Mouse (Mus musculus): ENCODE data around the gene Rapgef4. TPM values are rescaled to one million over a fixed set of nuclear protein-coding genes. Genes with fewer than 3 reads are reported as not detected.

Gene Rapgef4
- polyA plus RNA-seq, 1 experiment from 2014 or later: 23.4 TPM

- ATAC-seq: no peak
- 85% methylated on average over 4 of the region's 4 CpGs for WGBS
- no peak overlapping the region for H3K4me2 ChIP-seq (ENCODE audit: low read length)
Measured at GRCm38 (mm10) chr2:72282733-72283132, 301.7 kb downstream of the Rapgef4 start.

GRCm38 (mm10) chr2:72284689-72285088, 303.6 kb downstream of the Rapgef4 start:
- no peaks in the 10 kb centered on the region for H3K36me3 ChIP-seq (ENCODE audit: control insufficient read depth, insufficient read depth)
- peaks cover 3% of the 10 kb centered on the region; the same call in 1 of the 2 replicates for H3K27me3 ChIP-seq (replicated peaks; ENCODE audit: control insufficient read depth, insufficient read depth, low read length)
- ATAC-seq: no peak
- no peak overlapping the region for H3K4me3 ChIP-seq (replicated peaks; ENCODE audit: low read length)
- H3K9ac ChIP-seq (replicated peaks; ENCODE audit: low read depth, low read length): no peak overlapping the region
- WGBS: 80% methylated on average over 7 of the region's 7 CpGs
- H3K27ac ChIP-seq (ENCODE audit: low read length): no peak overlapping the region
- H3K4me2 ChIP-seq (ENCODE audit: low read length): no peak overlapping the region
- H3K4me1 ChIP-seq (replicated peaks; ENCODE audit: control insufficient read depth, insufficient read depth, low read length): peaks cover 7% of the 10 kb centered on the region; the same call in 1 of the 2 replicates
- no peaks in the 10 kb centered on the region for H3K9me3 ChIP-seq (ENCODE audit: control insufficient read depth, low read length)

More at GRCm38 (mm10) chr2:72282733-72283132, 301.7 kb downstream of the Rapgef4 start:
- Histone ChIP-seq H3K4me1 (replicated peaks; ENCODE audit: control insufficient read depth, insufficient read depth, low read length) (peaks cover 7% of the 10 kb centered on the region; the same call in 1 of the 2 replicates), H3K27ac (ENCODE audit: low read length) (no peak overlapping the region), H3K36me3 (ENCODE audit: control insufficient read depth, insufficient read depth) (no peaks in the 10 kb centered on the region), H3K9ac (replicated peaks; ENCODE audit: low read depth, low read length) (no peak overlapping the region), H3K9me3 (ENCODE audit: control insufficient read depth, low read length) (no peaks in the 10 kb centered on the region), H3K4me3 (replicated peaks; ENCODE audit: low read length) (no peak overlapping the region), H3K27me3 (replicated peaks; ENCODE audit: control insufficient read depth, insufficient read depth, low read length) (peaks cover 3% of the 10 kb centered on the region; the same call in 1 of the 2 replicates)

GRCm38 (mm10) chr2:72285256-72285887, 304.3 kb downstream of the Rapgef4 start, which contains the start of gene Map3k20:
Gene Map3k20 (plus strand): TSS chr2:72285637.
- H3K9ac ChIP-seq (replicated peaks; ENCODE audit: low read depth, low read length): peak within 1 kb of the TSS; percentile 61
- peak; percentile 83 for ATAC-seq
- H3K4me3 ChIP-seq (replicated peaks; ENCODE audit: low read length): peak within 1 kb of the TSS; percentile 50
- peaks cover 3% of the 10 kb centered on the region; the same call in 1 of the 2 replicates for H3K27me3 ChIP-seq (replicated peaks; ENCODE audit: control insufficient read depth, insufficient read depth, low read length)
- WGBS: 2% methylated on average over 49 of the region's 50 CpGs
- H3K4me1 ChIP-seq (replicated peaks; ENCODE audit: control insufficient read depth, insufficient read depth, low read length): peaks cover 7% of the 10 kb centered on the region; the same call in 1 of the 2 replicates
- H3K9me3 ChIP-seq (ENCODE audit: control insufficient read depth, low read length): no peaks in the 10 kb centered on the region
- no peak within 1 kb of the TSS for H3K27ac ChIP-seq (ENCODE audit: low read length)
- peak within 1 kb of the TSS; percentile 89 for H3K4me2 ChIP-seq (ENCODE audit: low read length)
- H3K36me3 ChIP-seq (ENCODE audit: control insufficient read depth, insufficient read depth): no peaks in the 10 kb centered on the region

- Histone ChIP-seq H3K9ac (replicated peaks; ENCODE audit: low read depth, low read length) (peak overlapping the region; percentile 61), H3K27me3 (replicated peaks; ENCODE audit: control insufficient read depth, insufficient read depth, low read length) (peaks cover 3% of the 10 kb centered on the region; the same call in 1 of the 2 replicates), H3K36me3 (ENCODE audit: control insufficient read depth, insufficient read depth) (no peaks in the 10 kb centered on the region), H3K4me1 (replicated peaks; ENCODE audit: control insufficient read depth, insufficient read depth, low read length) (peaks cover 7% of the 10 kb centered on the region; the same call in 1 of the 2 replicates), H3K9me3 (ENCODE audit: control insufficient read depth, low read length) (no peaks in the 10 kb centered on the region), H3K4me2 (ENCODE audit: low read length) (peak overlapping the region; percentile 89), H3K4me3 (replicated peaks; ENCODE audit: low read length) (peak overlapping the region; percentile 50), H3K27ac (ENCODE audit: low read length) (no peak overlapping the region)
- ATAC-seq: peak; percentile 68
- WGBS: under 1% methylated on average over 51 of the region's 60 CpGs
Measured at GRCm38 (mm10) chr2:72285888-72286661, 305.0 kb downstream of the Rapgef4 start.

- Histone ChIP-seq H3K27me3 (replicated peaks; ENCODE audit: control insufficient read depth, insufficient read depth, low read length) (peaks cover 3% of the 10 kb centered on the region; the same call in 1 of the 2 replicates), H3K9ac (replicated peaks; ENCODE audit: low read depth, low read length) (no peak overlapping the region), H3K4me2 (ENCODE audit: low read length) (no peak overlapping the region), H3K27ac (ENCODE audit: low read length) (no peak overlapping the region), H3K4me1 (replicated peaks; ENCODE audit: control insufficient read depth, insufficient read depth, low read length) (peaks cover 7% of the 10 kb centered on the region; the same call in 1 of the 2 replicates), H3K36me3 (ENCODE audit: control insufficient read depth, insufficient read depth) (no peaks in the 10 kb centered on the region), H3K4me3 (replicated peaks; ENCODE audit: low read length) (no peak overlapping the region), H3K9me3 (ENCODE audit: control insufficient read depth, low read length) (no peaks in the 10 kb centered on the region)
- 62% methylated on average over 4 of the region's 4 CpGs for WGBS
- ATAC-seq: no peak
Measured at GRCm38 (mm10) chr2:72287142-72287541, 306.1 kb downstream of the Rapgef4 start.

- H3K4me2 ChIP-seq (ENCODE audit: low read length): no peak overlapping the region
- no peak overlapping the region for H3K4me3 ChIP-seq (replicated peaks; ENCODE audit: low read length)
- ATAC-seq: no peak
- H3K36me3 ChIP-seq (ENCODE audit: control insufficient read depth, insufficient read depth): no peaks in the 10 kb centered on the region
- no peak overlapping the region for H3K27ac ChIP-seq (ENCODE audit: low read length)
- 84% methylated on average over 11 of the region's 11 CpGs for WGBS
- H3K9me3 ChIP-seq (ENCODE audit: control insufficient read depth, low read length): no peaks in the 10 kb centered on the region
- no peak overlapping the region for H3K9ac ChIP-seq (replicated peaks; ENCODE audit: low read depth, low read length)
- peaks cover 7% of the 10 kb centered on the region; the same call in 1 of the 2 replicates for H3K4me1 ChIP-seq (replicated peaks; ENCODE audit: control insufficient read depth, insufficient read depth, low read length)
- peaks cover 1% of the 10 kb centered on the region; the same call in 1 of the 2 replicates for H3K27me3 ChIP-seq (replicated peaks; ENCODE audit: control insufficient read depth, insufficient read depth, low read length)
Measured at GRCm38 (mm10) chr2:72288932-72289534, 308.0 kb downstream of the Rapgef4 start.

- Histone ChIP-seq H3K4me2 (ENCODE audit: low read length) (no peak overlapping the region), H3K36me3 (ENCODE audit: control insufficient read depth, insufficient read depth) (no peaks in the 10 kb centered on the region), H3K9me3 (ENCODE audit: control insufficient read depth, low read length) (no peaks in the 10 kb centered on the region), H3K27ac (ENCODE audit: low read length) (no peak overlapping the region), H3K9ac (replicated peaks; ENCODE audit: low read depth, low read length) (no peak overlapping the region), H3K4me3 (replicated peaks; ENCODE audit: low read length) (no peak overlapping the region), H3K27me3 (replicated peaks; ENCODE audit: control insufficient read depth, insufficient read depth, low read length) (no peaks in the 10 kb centered on the region), H3K4me1 (replicated peaks; ENCODE audit: control insufficient read depth, insufficient read depth, low read length) (0 out of 2 replicates have a peak, but pooled peaks cover 3% of the 10 kb centered on the region)
- WGBS: 100% methylated on average over 1 of the region's 1 CpGs
- ATAC-seq: no peak
Measured at GRCm38 (mm10) chr2:72291103-72291502, 310.1 kb downstream of the Rapgef4 start.

- no peak overlapping the region for H3K27ac ChIP-seq (ENCODE audit: low read length)
- no peak for ATAC-seq
- H3K4me3 ChIP-seq (replicated peaks; ENCODE audit: low read length): no peak overlapping the region
- H3K27me3 ChIP-seq (replicated peaks; ENCODE audit: control insufficient read depth, insufficient read depth, low read length): no peaks in the 10 kb centered on the region
- 89% methylated on average over 8 of the region's 8 CpGs for WGBS
- no peak overlapping the region for H3K9ac ChIP-seq (replicated peaks; ENCODE audit: low read depth, low read length)
- no peaks in the 10 kb centered on the region for H3K4me1 ChIP-seq (replicated peaks; ENCODE audit: control insufficient read depth, insufficient read depth, low read length)
- no peaks in the 10 kb centered on the region for H3K9me3 ChIP-seq (ENCODE audit: control insufficient read depth, low read length)
- no peaks in the 10 kb centered on the region for H3K36me3 ChIP-seq (ENCODE audit: control insufficient read depth, insufficient read depth)
- H3K4me2 ChIP-seq (ENCODE audit: low read length): no peak overlapping the region
Measured at GRCm38 (mm10) chr2:72292573-72292972, 311.5 kb downstream of the Rapgef4 start.

GRCm38 (mm10) chr2:72294994-72295393, 314.0 kb downstream of the Rapgef4 start:
- Histone ChIP-seq H3K9me3 (ENCODE audit: control insufficient read depth, low read length) (no peaks in the 10 kb centered on the region), H3K27ac (ENCODE audit: low read length) (no peak overlapping the region), H3K4me2 (ENCODE audit: low read length) (no peak overlapping the region), H3K4me3 (replicated peaks; ENCODE audit: low read length) (no peak overlapping the region), H3K9ac (replicated peaks; ENCODE audit: low read depth, low read length) (no peak overlapping the region), H3K36me3 (ENCODE audit: control insufficient read depth, insufficient read depth) (no peaks in the 10 kb centered on the region), H3K27me3 (replicated peaks; ENCODE audit: control insufficient read depth, insufficient read depth, low read length) (no peaks in the 10 kb centered on the region), H3K4me1 (replicated peaks; ENCODE audit: control insufficient read depth, insufficient read depth, low read length) (no peaks in the 10 kb centered on the region)
- no peak for ATAC-seq
- 83% methylated on average over 6 of the region's 6 CpGs for WGBS

Data from forebrain, embryonic 16.5 days (tissue).